Mouse (Mus musculus) adrenal gland, adult 8-10 months (tissue): ENCODE measurements around the gene Myh9. TPM values are rescaled to one million over a fixed set of nuclear protein-coding genes. Genes with fewer than 3 reads are reported as not detected.
"Not testable (repeated sequence)": the region's sequence is repeated elsewhere in the genome, so short reads cannot be mapped to it uniquely, and the experiment has no call there.

Experiments
- DNase-seq: peaks from one replicate; pipeline ENCODE4 v3.0.0; 2022
- total RNA-seq, 4 experiments: library from RNA; stranded (reverse); gene quantifications; 2 replicates each; pipeline ENCODE4 v1.2.4; 2022

Gene Myh9
- total RNA-seq, 4 experiments from 2014 or later = 304 to 366 (median 340) TPM

GRCm38 (mm10) chr15:77867231-77867968 is 25.4 kb upstream of the Myh9 start:
- not testable (repeated sequence) for DNase-seq

GRCm38 (mm10) chr15:77866583-77867220 is 24.7 kb upstream of the Myh9 start:
- no peak for DNase-seq

- no peak for DNase-seq
These were observed 22.2 kb upstream of the Myh9 start for GRCm38 (mm10) chr15:77864063-77864758.

GRCm38 (mm10) chr15:77862991-77863972 is 21.3 kb upstream of the Myh9 start:
- no peak for DNase-seq

GRCm38 (mm10) chr15:77860081-77860665 is 18.2 kb upstream of the Myh9 start:
- no peak for DNase-seq

- no peak for DNase-seq
These were observed 15.7 kb upstream of the Myh9 start for GRCm38 (mm10) chr15:77857662-77858156.

- peak; percentile 88 for DNase-seq
These were observed 14.6 kb upstream of the Myh9 start for GRCm38 (mm10) chr15:77856541-77856940.

- no peak for DNase-seq
These were observed 13.3 kb upstream of the Myh9 start for GRCm38 (mm10) chr15:77855301-77855700.

- DNase-seq = no peak
These were observed 10.0 kb upstream of the Myh9 start for GRCm38 (mm10) chr15:77852001-77852400.

GRCm38 (mm10) chr15:77851136-77851535 is 9.2 kb upstream of the Myh9 start:
- DNase-seq = no peak

GRCm38 (mm10) chr15:77849572-77850229 is 7.7 kb upstream of the Myh9 start:
- no peak for DNase-seq

GRCm38 (mm10) chr15:77849039-77849436 is 7.1 kb upstream of the Myh9 start:
- no peak for DNase-seq

- DNase-seq = no peak
These were observed 6.6 kb upstream of the Myh9 start for GRCm38 (mm10) chr15:77848415-77849038.

GRCm38 (mm10) chr15:77847826-77848225 is 5.9 kb upstream of the Myh9 start:
- no peak for DNase-seq

GRCm38 (mm10) chr15:77847108-77847507 is 5.1 kb upstream of the Myh9 start:
- DNase-seq = no peak

- not testable (repeated sequence) for DNase-seq
These were observed 4.1 kb upstream of the Myh9 start for GRCm38 (mm10) chr15:77845931-77846595.

- no peak for DNase-seq
These were observed 3.1 kb upstream of the Myh9 start for GRCm38 (mm10) chr15:77844955-77845635.

- no peak for DNase-seq
These were observed 2.1 kb upstream of the Myh9 start for GRCm38 (mm10) chr15:77844048-77844447.

GRCm38 (mm10) chr15:77843494-77844041 is 1.6 kb upstream of the Myh9 start:
- not testable (repeated sequence) for DNase-seq
